8 mouse cellular contexts compared by ENCODE assay signal in the genomic region with DNA sequence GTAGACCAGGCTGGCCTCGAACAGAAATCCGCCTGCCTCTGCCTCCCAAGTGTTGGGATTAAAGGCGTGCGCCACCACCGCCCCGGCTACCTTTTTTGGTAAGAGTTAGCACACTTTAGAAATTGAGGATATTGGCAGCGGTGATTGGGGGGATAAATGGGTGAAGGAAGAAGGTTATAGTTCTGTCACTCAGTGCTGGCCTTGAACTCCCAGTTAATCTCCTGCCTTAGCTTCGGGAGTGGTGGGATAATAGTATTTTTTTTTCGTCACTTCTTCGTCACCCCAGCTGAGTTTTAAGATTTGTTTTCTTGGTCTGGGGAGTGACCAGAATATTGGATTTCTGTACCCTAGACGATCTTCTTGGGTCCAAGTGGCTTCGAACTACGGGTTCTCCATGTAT. TPM values are rescaled to one million over a fixed set of nuclear protein-coding genes. Genes with fewer than 3 reads are reported as not detected.
DNase-seq lines count a peak whose midpoint lies in the region; ATAC-seq lines count a peak whose summit lies in the region.

No protein-coding gene starts in this region.

- H3K27me3 ChIP-seq in lung, embryonic 15.5 days: no peaks in the 10 kb centered on the region
- no peaks in the 10 kb centered on the region for H3K27me3 ChIP-seq in forebrain, embryonic 11.5 days (ENCODE audit: control insufficient read depth, insufficient read depth, low read length)
- no peaks in the 10 kb centered on the region for H3K27me3 ChIP-seq in limb, embryonic 11.5 days (ENCODE audit: control insufficient read depth, insufficient read depth, low read length)
- H3K27me3 ChIP-seq in stomach, embryonic 14.5 days (ENCODE audit: control insufficient read depth, insufficient read depth, low read length): no peaks in the 10 kb centered on the region

- no peaks in the 10 kb centered on the region for H3K9me3 ChIP-seq in lung, embryonic 15.5 days
- H3K9me3 ChIP-seq in forebrain, embryonic 11.5 days (ENCODE audit: control insufficient read depth, low read length): no peaks in the 10 kb centered on the region
- no peaks in the 10 kb centered on the region for H3K9me3 ChIP-seq in limb, embryonic 11.5 days (ENCODE audit: control insufficient read depth, low read length)
- no peaks in the 10 kb centered on the region for H3K9me3 ChIP-seq in stomach, embryonic 14.5 days (ENCODE audit: control insufficient read depth, low read depth, low read length)

- peak overlapping the region; percentile 62 for H3K4me2 ChIP-seq in lung, embryonic 15.5 days
- peak overlapping the region; percentile 56 for H3K4me2 ChIP-seq in forebrain, embryonic 11.5 days (ENCODE audit: low read depth, low read length, severe bottlenecking)
- H3K4me2 ChIP-seq in limb, embryonic 11.5 days (ENCODE audit: low read depth, severe bottlenecking): peak overlapping the region; percentile 39
- H3K4me2 ChIP-seq in stomach, embryonic 14.5 days (replicated peaks; ENCODE audit: low read depth, low read length): peak overlapping the region; percentile 57

- peaks cover 6% of the 10 kb centered on the region for H3K36me3 ChIP-seq in lung, embryonic 15.5 days
- no peaks in the 10 kb centered on the region; the same call in 1 of the 2 replicates for H3K36me3 ChIP-seq in forebrain, embryonic 11.5 days (ENCODE audit: control insufficient read depth, insufficient read depth, low read length)
- peaks cover 2% of the 10 kb centered on the region for H3K36me3 ChIP-seq in limb, embryonic 11.5 days (ENCODE audit: control insufficient read depth, insufficient read depth, low read length)
- H3K36me3 ChIP-seq in stomach, embryonic 14.5 days (ENCODE audit: control insufficient read depth, insufficient read depth, low read length): peaks cover 9% of the 10 kb centered on the region; the same call in 1 of the 2 replicates

- H3K4me3 ChIP-seq in lung, embryonic 15.5 days: peak overlapping the region; percentile 93
- peak overlapping the region; percentile 94 for H3K4me3 ChIP-seq in forebrain, embryonic 11.5 days (ENCODE audit: low read depth, low read length)
- H3K4me3 ChIP-seq in limb, embryonic 11.5 days (ENCODE audit: low read depth, low read length): peak overlapping the region; percentile 62
- H3K4me3 ChIP-seq in stomach, embryonic 14.5 days (ENCODE audit: low read depth, low read length): peak overlapping the region; percentile 92

- no peak for DNase-seq in lung, postnatal 10 days
- DNase-seq in forebrain, embryonic 11.5 days (ENCODE audit: low spot score): no peak
- no peak for DNase-seq in limb, embryonic 11.5 days (ENCODE audit: low spot score)
- DNase-seq in right cerebral cortex, postnatal 4 days: no peak
- no peak for DNase-seq in frontal cortex, postnatal 25 days (ENCODE audit: low spot score in 2 of 2)
- DNase-seq in retina, embryonic 14.5 days (ENCODE audit: low spot score): no peak

- WGBS in lung, embryonic 15.5 days: 41% methylated on average over 13 of the region's 13 CpGs
- WGBS in forebrain, embryonic 11.5 days: 56% methylated on average over 13 of the region's 13 CpGs
- whole genome bisulfite sequencing in limb, embryonic 11.5 days: 41% methylated on average over 13 of the region's 13 CpGs
- WGBS in stomach, embryonic 14.5 days: 47% methylated on average over 13 of the region's 13 CpGs

- H3K27ac ChIP-seq in lung, embryonic 15.5 days: 0 out of 2 replicates have a peak overlapping the region, but pooled peaks have one; percentile 99
- no peak overlapping the region for H3K27ac ChIP-seq in forebrain, embryonic 11.5 days (ENCODE audit: low read depth, low read length)
- H3K27ac ChIP-seq in limb, embryonic 11.5 days (replicated peaks; ENCODE audit: low read depth, low read length): no peak overlapping the region
- H3K27ac ChIP-seq in stomach, embryonic 14.5 days (ENCODE audit: low read length): peak overlapping the region; percentile 98; the same call in 1 of the 2 replicates

- peaks cover 18% of the 10 kb centered on the region; the same call in 1 of the 2 replicates for H3K4me1 ChIP-seq in lung, embryonic 15.5 days
- peaks cover 4% of the 10 kb centered on the region for H3K4me1 ChIP-seq in forebrain, embryonic 11.5 days (replicated peaks; ENCODE audit: control insufficient read depth, insufficient read depth, low read length)
- peaks cover 7% of the 10 kb centered on the region; the same call in 1 of the 2 replicates for H3K4me1 ChIP-seq in limb, embryonic 11.5 days (ENCODE audit: control insufficient read depth, insufficient read depth, low read length)
- H3K4me1 ChIP-seq in stomach, embryonic 14.5 days (ENCODE audit: control insufficient read depth, insufficient read depth, low read length): peaks cover 9% of the 10 kb centered on the region; the same call in 1 of the 2 replicates

- peak overlapping the region; percentile 95 for H3K9ac ChIP-seq in lung, embryonic 15.5 days
- H3K9ac ChIP-seq in forebrain, embryonic 11.5 days (ENCODE audit: low read length): peak overlapping the region; percentile 92
- H3K9ac ChIP-seq in limb, embryonic 11.5 days (ENCODE audit: low read length): peak overlapping the region; percentile 91
- H3K9ac ChIP-seq in stomach, embryonic 14.5 days (replicated peaks; ENCODE audit: low read depth, low read length): peak overlapping the region; percentile 93; the same call in 1 of the 2 replicates

- no peak for ATAC-seq in lung, embryonic 15.5 days (ENCODE audit: borderline replicate concordance, extremely low read depth, low FRiP score, low TSS enrichment)
- no peak for ATAC-seq in forebrain, embryonic 11.5 days (replicated peaks; ENCODE audit: low FRiP score)
- no peak for ATAC-seq in limb, embryonic 11.5 days (ENCODE audit: insufficient number of reproducible peaks, low FRiP score, low TSS enrichment, low read depth)
- no peak for ATAC-seq in stomach, embryonic 14.5 days (ENCODE audit: insufficient number of reproducible peaks, insufficient read depth, low FRiP score, low read depth)

RNA-seq across cellular contexts. Expression of gene Bclaf1, which starts 1.2 kb away (rescaled TPM):
- polyA plus RNA-seq in lung, embryonic 15.5 days (2015; fragmentation: Nextera tagmentation; extraction: Ambion mirVana): 117 and 124 TPM in 2 replicates
- polyA plus RNA-seq in forebrain, embryonic 11.5 days (2014; fragmentation: Nextera tagmentation; extraction: Ambion mirVana): 185 and 196 TPM in 2 replicates
- 176 and 185 TPM in 2 replicates for polyA plus RNA-seq in limb, embryonic 11.5 days (2014; fragmentation: Nextera tagmentation; extraction: Ambion mirVana)
- 146 and 149 TPM in 2 replicates for polyA plus RNA-seq in stomach, embryonic 14.5 days (2014; fragmentation: Nextera tagmentation; extraction: Ambion mirVana)

RNA-seq across cellular contexts. Expression of gene Mtfr2, which starts 34.1 kb away (rescaled TPM):
- polyA plus RNA-seq in lung, embryonic 15.5 days (2015; fragmentation: Nextera tagmentation; extraction: Ambion mirVana): 2.2 and 3.1 TPM in 2 replicates
- polyA plus RNA-seq in forebrain, embryonic 11.5 days (2014; fragmentation: Nextera tagmentation; extraction: Ambion mirVana): 2.6 and 3.0 TPM in 2 replicates
- polyA plus RNA-seq in limb, embryonic 11.5 days (2014; fragmentation: Nextera tagmentation; extraction: Ambion mirVana): 1.6 and 3.4 TPM in 2 replicates
- polyA plus RNA-seq in stomach, embryonic 14.5 days (2014; fragmentation: Nextera tagmentation; extraction: Ambion mirVana): 1.8 and 3.7 TPM in 2 replicates

Comparison
In these comparisons a context has a peak if more than half of its experiments do, and no peak if none do; other contexts are left out.
1. H3K27ac ChIP-seq: peak in lung, embryonic 15.5 days (single experiment) and stomach, embryonic 14.5 days (single experiment); none in forebrain, embryonic 11.5 days (single experiment) and limb, embryonic 11.5 days (single experiment).
2. Peak in every context shown above with its lines, with median percentiles within 50 percentile points of each other: H3K4me2 ChIP-seq, H3K4me3 ChIP-seq and H3K9ac ChIP-seq.